9 mouse cellular contexts compared by ENCODE assay signal in genomic region chr6:52203121-52203370, GRCm38 (mm10). TPM values are rescaled to one million over a fixed set of nuclear protein-coding genes. Genes with fewer than 3 reads are reported as not detected.
DNase-seq lines count a peak whose midpoint lies in the region; ATAC-seq and TF ChIP-seq lines count a peak whose summit lies in the region.
"Had no signal": no experiment of that assay in that cellular context is flagged by ENCODE, and none has a peak within 500 bp of the region (broad histone marks: within the 10 kb centered on the region; RNA-seq: fewer than 3 reads in every experiment).

No protein-coding gene starts in this region.

- DNase-seq in spleen, adult 2 months (ENCODE audit: low read depth in 1 of 2, low spot score in 2 of 2): no peak
- no peak for DNase-seq in spleen, postnatal 10 days (ENCODE audit: low spot score in 2 of 2)
- no peak for DNase-seq in liver, embryonic 11.5 days (ENCODE audit: low spot score)
- no peak for DNase-seq in right cerebral cortex, adult 18-20 months
- no peak for DNase-seq in frontal cortex, postnatal 36 days (ENCODE audit: low spot score in 2 of 2)
- DNase-seq in forebrain, embryonic 10.5 days (ENCODE audit: extremely low spot score, low spot score): no peak
- DNase-seq: spleen, adult 18-20 months had no signal

- peak overlapping the region; percentile 91 for H3K4me2 ChIP-seq in intestine, embryonic 15.5 days (replicated peaks)
- H3K4me2 ChIP-seq in liver, embryonic 11.5 days: peak overlapping the region; percentile 73

- H3K4me1 ChIP-seq in spleen, adult 2 months (ENCODE audit: control insufficient read depth, insufficient read depth, insufficient read length): 0 out of 2 replicates have a peak, but pooled peaks cover 2% of the 10 kb centered on the region
- peaks cover 17% of the 10 kb centered on the region for H3K4me1 ChIP-seq in intestine, embryonic 15.5 days (replicated peaks)
- H3K4me1 ChIP-seq in liver, embryonic 11.5 days (replicated peaks; ENCODE audit: control insufficient read depth, insufficient read depth, low read length): no peaks in the 10 kb centered on the region; the same call in 1 of the 2 replicates
- H3K4me1 ChIP-seq in forebrain, embryonic 10.5 days: peaks cover 16% of the 10 kb centered on the region

- no peak for ATAC-seq in intestine, embryonic 15.5 days
- no peak for ATAC-seq in liver, embryonic 11.5 days (replicated peaks; ENCODE audit: low FRiP score)
- ATAC-seq: midbrain, embryonic 13.5 days had no signal

- no peak for TF ChIP-seq CTCF in spleen, adult 2 months (IDR thresholded peaks at IDR 0.05; ENCODE audit: extremely low read depth, insufficient read depth, insufficient read length, insufficient replicate concordance)

- peak overlapping the region; percentile 8 for H3K4me3 ChIP-seq in spleen, adult 2 months (ENCODE audit: extremely low read depth, insufficient read depth, insufficient read length)
- H3K4me3 ChIP-seq in intestine, embryonic 15.5 days (replicated peaks): peak overlapping the region; percentile 60
- peak overlapping the region; percentile 62 for H3K4me3 ChIP-seq in liver, embryonic 11.5 days (ENCODE audit: low read depth, low read length)
- no peak overlapping the region for H3K4me3 ChIP-seq in forebrain, embryonic 10.5 days
- H3K4me3 ChIP-seq: midbrain, embryonic 13.5 days had no signal

- H3K9me3 ChIP-seq in intestine, embryonic 15.5 days: no peaks in the 10 kb centered on the region
- H3K9me3 ChIP-seq in liver, embryonic 11.5 days (ENCODE audit: control insufficient read depth, low read length): no peaks in the 10 kb centered on the region
- H3K9me3 ChIP-seq in forebrain, embryonic 10.5 days: no peaks in the 10 kb centered on the region
- H3K9me3 ChIP-seq: midbrain, embryonic 13.5 days had no signal

- H3K27ac ChIP-seq in spleen, adult 2 months (ENCODE audit: insufficient read depth, low read length): no peak overlapping the region
- peak overlapping the region; percentile 73; the same call in 1 of the 2 replicates for H3K27ac ChIP-seq in intestine, embryonic 15.5 days
- H3K27ac ChIP-seq in liver, embryonic 11.5 days (ENCODE audit: low read depth, low read length): peak overlapping the region; percentile 65; the same call in 1 of the 2 replicates
- H3K27ac ChIP-seq in forebrain, embryonic 10.5 days: no peak overlapping the region
- H3K27ac ChIP-seq: midbrain, embryonic 13.5 days had no signal

- no peak for TF ChIP-seq POLR2A in spleen, adult 2 months (IDR thresholded peaks at IDR 0.05; ENCODE audit: low read depth, low read length)

- peaks cover 3% of the 10 kb centered on the region for H3K27me3 ChIP-seq in spleen, adult 2 months (ENCODE audit: control insufficient read depth, insufficient read depth, low read length)
- H3K27me3 ChIP-seq in intestine, embryonic 15.5 days (replicated peaks): peaks cover 24% of the 10 kb centered on the region
- peaks cover 99% of the 10 kb centered on the region for H3K27me3 ChIP-seq in liver, embryonic 11.5 days (replicated peaks; ENCODE audit: control insufficient read depth, insufficient read depth, low read length)
- H3K27me3 ChIP-seq in forebrain, embryonic 10.5 days (ENCODE audit: poor library complexity, severe bottlenecking): peaks cover 100% of the 10 kb centered on the region

- no peaks in the 10 kb centered on the region for H3K36me3 ChIP-seq in spleen, adult 2 months (ENCODE audit: control insufficient read depth, insufficient read depth, low read length)
- H3K36me3 ChIP-seq in intestine, embryonic 15.5 days: no peaks in the 10 kb centered on the region
- H3K36me3 ChIP-seq in liver, embryonic 11.5 days (ENCODE audit: control insufficient read depth, insufficient read depth, low read length): no peaks in the 10 kb centered on the region
- H3K36me3 ChIP-seq in forebrain, embryonic 10.5 days (replicated peaks): no peaks in the 10 kb centered on the region
- H3K36me3 ChIP-seq: midbrain, embryonic 13.5 days had no signal

- WGBS in spleen, adult 2 months: 87% methylated on average over 10 of the region's 10 CpGs
- WGBS in intestine, embryonic 15.5 days: 15% methylated on average over 10 of the region's 10 CpGs
- 1% methylated on average over 10 of the region's 10 CpGs for WGBS in liver, embryonic 11.5 days
- 0% methylated on average over 10 of the region's 10 CpGs for WGBS in forebrain, embryonic 10.5 days

- peak overlapping the region; percentile 81 for H3K9ac ChIP-seq in intestine, embryonic 15.5 days
- peak overlapping the region; percentile 67 for H3K9ac ChIP-seq in liver, embryonic 11.5 days (ENCODE audit: low read depth, low read length)
- H3K9ac ChIP-seq: midbrain, embryonic 13.5 days had no signal

RNA-seq across cellular contexts. Expression of gene Hoxa5, which starts 1.3 kb away (rescaled TPM):
- polyA plus RNA-seq in spleen, adult 2 months (2012; rRNA removed): 1.3 and 1.8 TPM in 2 replicates
- 22.9 and 25.1 TPM in 2 replicates for polyA plus RNA-seq in intestine, embryonic 15.5 days (2015; fragmentation: Nextera tagmentation; extraction: Ambion mirVana)
- polyA plus RNA-seq in liver, embryonic 11.5 days (2014; fragmentation: Nextera tagmentation; extraction: Ambion mirVana): 8.0 and 9.7 TPM in 2 replicates
- not detected in 2 replicates for polyA plus RNA-seq in forebrain, embryonic 10.5 days (2016; fragmentation: Nextera tagmentation; extraction: Ambion mirVana)

RNA-seq across cellular contexts. Expression of gene Hoxa6, which starts 5.5 kb away (rescaled TPM):
- 0.46 TPM in 1 of 2 replicates, not detected in the other for polyA plus RNA-seq in spleen, adult 2 months (2012; rRNA removed)
- 2.2 and 2.3 TPM in 2 replicates for polyA plus RNA-seq in intestine, embryonic 15.5 days (2015; fragmentation: Nextera tagmentation; extraction: Ambion mirVana)
- 0.45 and 0.71 TPM in 2 replicates for polyA plus RNA-seq in liver, embryonic 11.5 days (2014; fragmentation: Nextera tagmentation; extraction: Ambion mirVana)
- not detected in 2 replicates for polyA plus RNA-seq in forebrain, embryonic 10.5 days (2016; fragmentation: Nextera tagmentation; extraction: Ambion mirVana)
- polyA plus RNA-seq: midbrain, embryonic 13.5 days had no signal

RNA-seq across cellular contexts. Expression of gene Hoxa3, which starts 10.1 kb away (rescaled TPM):
- 1.4 and 1.5 TPM in 2 replicates for polyA plus RNA-seq in spleen, adult 2 months (2012; rRNA removed)
- polyA plus RNA-seq in intestine, embryonic 15.5 days (2015; fragmentation: Nextera tagmentation; extraction: Ambion mirVana): 5.8 and 6.2 TPM in 2 replicates
- polyA plus RNA-seq in liver, embryonic 11.5 days (2014; fragmentation: Nextera tagmentation; extraction: Ambion mirVana): 2.8 and 2.9 TPM in 2 replicates
- polyA plus RNA-seq in forebrain, embryonic 10.5 days (2016; fragmentation: Nextera tagmentation; extraction: Ambion mirVana): not detected in 2 replicates
- polyA plus RNA-seq: midbrain, embryonic 13.5 days had no signal

RNA-seq across cellular contexts. Expression of gene Gm28308, which starts 10.1 kb away (rescaled TPM):
- polyA plus RNA-seq in spleen, adult 2 months (2012; rRNA removed): not detected in 2 replicates
- not detected in 2 replicates for polyA plus RNA-seq in intestine, embryonic 15.5 days (2015; fragmentation: Nextera tagmentation; extraction: Ambion mirVana)
- polyA plus RNA-seq in liver, embryonic 11.5 days (2014; fragmentation: Nextera tagmentation; extraction: Ambion mirVana): not detected in 2 replicates
- polyA plus RNA-seq in forebrain, embryonic 10.5 days (2016; fragmentation: Nextera tagmentation; extraction: Ambion mirVana): not detected in 2 replicates
- polyA plus RNA-seq: midbrain, embryonic 13.5 days had no signal

RNA-seq across cellular contexts. Expression of gene Hoxa4, which starts 11.5 kb away (rescaled TPM):
- polyA plus RNA-seq in spleen, adult 2 months (2012; rRNA removed): 0.68 and 0.79 TPM in 2 replicates
- polyA plus RNA-seq in intestine, embryonic 15.5 days (2015; fragmentation: Nextera tagmentation; extraction: Ambion mirVana): 3.7 and 4.5 TPM in 2 replicates
- polyA plus RNA-seq in liver, embryonic 11.5 days (2014; fragmentation: Nextera tagmentation; extraction: Ambion mirVana): 2.3 and 3.1 TPM in 2 replicates
- polyA plus RNA-seq in forebrain, embryonic 10.5 days (2016; fragmentation: Nextera tagmentation; extraction: Ambion mirVana): not detected in 2 replicates
- polyA plus RNA-seq: midbrain, embryonic 13.5 days had no signal

Comparison
In these comparisons a context has a peak if more than half of its experiments do, and no peak if none do; other contexts are left out.
1. H3K27ac ChIP-seq: peak in intestine, embryonic 15.5 days (single experiment) and liver, embryonic 11.5 days (single experiment); none in spleen, adult 2 months (single experiment) and forebrain, embryonic 10.5 days (single experiment).